Mouse (Mus musculus) monocyte, adult 5-6 weeks (primary cell): Measurements from ENCODE around the gene Aatk. TPM values are rescaled to one million over a fixed set of nuclear protein-coding genes. Genes with fewer than 3 reads are reported as not detected.

Source experiments
- ATAC-seq: fragments of 153-309, 156-312 bp; replicated peaks from 2 replicates; pipeline ENCODE4 v1.8.0; 2017; ENCODE audit warnings: mild to moderate bottlenecking; ENCODE audit not compliant: low TSS enrichment, insufficient number of reproducible peaks, severe bottlenecking, poor library complexity, low FRiP score
- total RNA-seq: library from RNA; stranded (forward); fragments of 200-1000, 200-491, 200-594 nt; gene quantifications from 3 replicates; pipeline ENCODE4 v1.2.3, GENCODE M21; 2017

Gene Aatk
- total RNA-seq, 1 experiment from 2014 or later = 0.29 TPM

GRCm38 (mm10) chr11:120007496-120008080 is 39.4 kb downstream of the Aatk start:
- ATAC-seq = no peak

GRCm38 (mm10) chr11:120005434-120006317 is 41.3 kb downstream of the Aatk start:
- ATAC-seq = no peak

GRCm38 (mm10) chr11:120002634-120003220 is 44.2 kb downstream of the Aatk start:
- no peak for ATAC-seq

DNA sequence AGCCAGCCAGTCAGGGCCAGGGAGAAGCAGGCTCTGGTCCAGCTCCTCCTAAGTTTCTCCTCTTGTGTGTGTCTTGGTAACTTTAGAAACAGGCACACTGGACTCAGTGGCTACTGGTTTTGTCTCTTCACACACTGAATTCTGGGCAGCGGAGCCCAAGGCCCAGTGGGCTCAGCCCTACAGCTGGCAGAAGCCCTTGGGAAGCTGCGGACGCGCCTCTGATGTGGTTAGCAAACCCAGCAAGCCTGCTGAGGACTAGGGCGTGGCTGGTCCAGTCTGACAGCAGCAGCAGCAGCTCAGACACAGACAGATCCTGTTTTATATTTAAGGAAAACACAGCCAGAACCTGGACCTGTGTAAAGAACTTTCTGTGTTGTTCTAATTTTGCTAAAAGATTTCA is 44.9 kb downstream of the Aatk start:
- ATAC-seq = no peak

DNA sequence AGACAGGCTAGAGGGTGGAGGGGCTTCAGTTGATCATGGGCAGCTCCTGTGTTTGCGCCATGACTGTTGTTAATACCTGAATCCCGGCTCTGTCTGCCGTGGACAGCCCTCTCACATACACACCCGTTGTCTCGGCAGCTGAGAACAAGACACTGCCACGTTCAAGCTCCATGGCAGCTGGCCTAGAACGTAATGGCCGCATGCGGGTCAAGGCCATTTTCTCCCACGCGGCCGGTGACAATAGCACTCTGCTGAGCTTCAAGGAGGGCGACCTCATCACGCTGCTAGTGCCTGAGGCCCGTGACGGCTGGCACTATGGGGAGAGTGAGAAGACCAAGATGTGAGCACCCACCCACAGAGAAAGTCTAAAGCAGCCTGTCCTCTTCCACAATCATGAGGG is 49.6 kb downstream of the Aatk start:
- no peak for ATAC-seq

- peak; percentile 59 for ATAC-seq
These were observed 55.7 kb downstream of the Aatk start for GRCm38 (mm10) chr11:119991338-119991678.

- ATAC-seq = no peak
These were observed 56.2 kb downstream of the Aatk start for GRCm38 (mm10) chr11:119990658-119991337.

- ATAC-seq = no peak
These were observed 57.8 kb downstream of the Aatk start for GRCm38 (mm10) chr11:119989115-119989564.

- ATAC-seq = no peak
These were observed 58.6 kb downstream of the Aatk start for GRCm38 (mm10) chr11:119988391-119988790.

DNA sequence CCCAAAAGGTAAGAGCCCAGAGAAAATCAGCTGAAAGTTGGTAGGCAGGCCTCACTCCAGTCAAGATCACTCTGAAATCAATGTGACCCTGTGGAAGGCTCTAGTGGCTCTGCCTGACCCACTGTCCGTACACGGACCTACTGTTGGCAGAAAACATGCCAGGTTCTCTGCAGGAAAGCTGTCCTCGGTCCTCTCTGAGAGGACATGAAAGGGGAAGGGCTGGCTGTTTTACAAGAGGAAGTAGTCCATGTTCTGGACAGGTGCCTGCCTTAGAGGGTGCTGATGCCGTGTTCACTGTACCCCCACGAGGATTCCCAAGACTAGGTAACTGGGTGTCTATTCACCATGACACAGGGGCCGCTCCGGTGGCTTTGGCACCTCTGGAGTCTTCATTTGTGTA is 59.1 kb downstream of the Aatk start:
- ATAC-seq = no peak

DNA sequence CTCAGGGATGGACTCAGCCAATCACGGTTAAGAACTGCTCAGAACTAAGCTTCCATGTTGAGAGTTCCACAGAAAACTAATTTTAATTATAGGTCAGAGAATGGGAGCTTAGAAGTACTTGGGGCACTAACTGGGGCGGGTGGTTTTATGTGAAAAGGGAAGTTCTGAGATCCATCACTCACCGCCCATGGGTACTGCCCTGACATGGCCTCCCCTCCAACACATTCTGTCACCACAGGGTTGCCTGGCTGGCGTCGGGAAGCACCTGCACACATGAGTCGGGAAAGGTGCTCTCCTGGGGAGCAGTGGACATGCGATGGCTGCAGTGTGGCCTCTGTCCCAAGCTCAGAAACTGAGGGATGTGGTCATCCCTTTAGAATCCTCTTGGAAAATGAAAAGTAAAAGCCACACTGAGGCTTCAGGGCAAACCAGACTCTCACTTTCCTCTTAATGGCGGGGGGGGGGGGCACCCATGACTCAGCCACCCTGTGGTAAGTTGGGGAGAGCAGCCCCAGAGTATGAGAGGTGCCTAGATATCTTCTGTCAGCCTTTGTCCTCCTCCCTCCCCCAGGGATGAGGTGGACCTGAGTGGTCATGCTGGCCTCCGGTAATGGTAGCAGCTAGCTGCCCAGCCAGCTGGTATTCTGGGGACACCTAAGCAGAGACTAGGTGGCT is 60.1 kb downstream of the Aatk start:
- ATAC-seq = no peak

DNA sequence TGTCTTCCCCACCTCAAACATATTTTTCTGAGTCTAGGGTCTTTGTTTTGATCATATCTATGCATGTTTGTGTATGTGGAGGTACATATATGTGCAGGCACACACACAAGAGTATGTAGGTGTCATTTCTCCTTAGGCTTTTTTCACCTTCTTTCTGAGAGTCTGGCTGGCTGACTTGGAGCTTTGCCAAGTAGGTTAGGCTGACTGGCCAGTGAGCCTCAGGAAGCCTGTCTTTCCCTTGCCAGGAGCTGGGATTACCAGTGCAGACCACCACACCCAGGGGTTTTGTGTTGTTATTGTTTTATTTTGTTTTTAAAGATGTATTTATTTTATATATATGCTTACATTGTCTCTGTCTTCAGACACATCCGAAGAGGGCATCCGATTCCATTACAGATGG is 63.8 kb downstream of the Aatk start:
- no peak for ATAC-seq

- no peak for ATAC-seq
These were observed 64.7 kb downstream of the Aatk start for GRCm38 (mm10) chr11:119982236-119982635.

DNA sequence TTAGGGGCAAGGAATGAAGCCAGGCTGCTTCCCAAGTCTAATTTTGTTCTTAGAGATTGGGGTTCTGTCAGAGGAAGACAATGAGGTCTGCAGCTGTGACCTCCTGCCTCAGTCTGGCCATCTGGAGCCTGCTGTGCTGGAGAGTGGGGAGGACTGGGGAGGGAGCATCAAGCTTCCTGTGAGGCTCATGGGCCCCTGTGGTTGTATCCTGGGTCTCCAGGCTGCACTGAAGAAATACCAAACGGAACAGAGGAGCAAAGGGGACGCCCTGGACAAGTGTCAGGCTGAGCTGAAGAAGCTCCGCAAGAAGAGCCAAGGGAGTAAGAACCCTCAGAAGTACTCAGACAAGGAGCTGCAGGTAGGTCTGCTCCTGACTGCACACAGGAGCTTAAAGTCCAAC is 65.2 kb downstream of the Aatk start:
- no peak for ATAC-seq

GRCm38 (mm10) chr11:119979596-119980385 is 67.2 kb downstream of the Aatk start:
- ATAC-seq = no peak

DNA sequence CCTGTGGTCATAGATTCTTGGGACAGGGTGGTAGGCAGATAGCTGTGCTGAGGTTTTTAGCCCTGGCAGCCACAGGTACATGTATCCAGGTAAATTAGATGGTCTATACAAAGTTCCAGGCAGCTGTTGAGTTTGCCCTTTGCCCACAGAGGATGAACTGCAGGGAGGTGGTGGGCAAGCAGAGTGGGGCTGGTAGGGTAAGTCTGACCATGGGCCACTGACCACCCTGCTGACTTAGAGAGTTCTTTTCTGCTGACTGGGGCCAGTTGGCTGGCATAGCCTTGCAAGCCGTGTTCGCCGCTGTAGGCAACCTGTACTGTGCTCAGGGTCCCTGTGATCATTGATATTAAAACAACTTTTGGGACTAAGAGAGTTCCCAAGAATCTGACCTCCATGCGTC is 68.3 kb downstream of the Aatk start:
- no peak for ATAC-seq

- no peak for ATAC-seq
These were observed 71.0 kb downstream of the Aatk start for GRCm38 (mm10) chr11:119975739-119976501.
